Mouse (Mus musculus): ENCODE data around the gene Cadm4. TPM values are rescaled to one million over a fixed set of nuclear protein-coding genes. Genes with fewer than 3 reads are reported as not detected.

Gene Cadm4
- 2.0 and 2.7 TPM in 2 replicates for polyA plus RNA-seq (2012; rRNA removed)

DNA sequence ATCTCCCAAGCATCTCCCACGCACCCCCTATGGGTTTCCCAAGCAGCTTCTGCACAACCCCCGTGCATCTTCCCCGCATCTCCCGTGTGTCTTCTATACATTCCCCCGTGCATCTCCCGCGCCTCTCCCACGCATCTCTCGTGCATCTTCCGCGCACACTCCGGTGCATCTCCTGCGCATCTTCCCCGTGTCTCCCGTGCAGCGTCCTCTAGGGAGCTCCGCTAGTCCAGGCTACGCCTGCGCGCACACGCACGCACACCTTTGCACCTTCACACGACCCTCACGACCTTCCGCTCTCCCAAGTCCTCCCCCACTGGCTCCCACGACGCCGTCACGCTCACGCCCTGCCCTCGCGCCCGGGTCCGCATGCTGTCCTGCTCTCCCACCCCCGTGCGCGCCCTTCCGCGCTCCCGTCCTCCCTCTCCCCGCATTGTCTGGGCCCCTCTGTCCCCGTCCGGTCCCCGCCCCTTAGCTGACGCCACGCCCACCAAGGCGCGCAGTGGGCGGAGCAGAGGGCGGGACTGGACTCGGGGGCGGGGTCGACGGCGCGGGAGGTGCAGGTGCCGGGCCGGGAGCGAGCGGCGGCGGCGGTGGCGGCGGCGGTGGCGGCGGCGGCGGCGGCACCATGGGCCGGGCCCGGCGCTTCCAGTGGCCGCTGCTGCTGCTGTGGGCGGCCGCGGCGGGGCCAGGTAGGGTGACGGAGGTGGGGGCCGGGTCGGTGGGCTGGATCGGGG is at the start of gene Cadm4:
Gene Cadm4, plus strand, starts transcription at position 550 of the 734 bp plus-strand sequence.
- 1% methylated on average over 71 of the region's 83 CpGs for WGBS
- DNase-seq (ENCODE audit: low read depth, low spot score), result no peak

DNA sequence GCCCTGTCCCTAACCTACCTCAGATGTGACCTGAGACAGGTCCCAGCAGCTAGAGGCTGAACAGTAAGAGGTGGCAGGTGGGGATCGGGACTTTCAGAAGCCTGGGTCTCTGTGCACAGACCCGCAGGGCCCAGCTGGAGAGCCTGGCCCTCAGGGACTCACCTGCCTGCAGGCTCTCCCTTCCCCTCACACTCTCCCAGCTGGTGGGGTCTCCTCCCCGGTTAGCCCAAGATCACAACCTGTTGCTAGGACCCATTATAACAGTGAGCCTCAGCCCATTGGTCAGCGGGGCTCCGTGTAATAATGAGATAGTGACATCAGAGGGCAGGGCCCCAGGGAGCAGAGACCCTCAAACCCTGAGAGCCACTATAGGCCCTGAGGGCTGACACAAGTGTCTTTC is 46.5 kb upstream of the Cadm4 start:
- WGBS, result 90% methylated on average over 5 of the region's 5 CpGs
- no peak for DNase-seq (ENCODE audit: low read depth, low spot score)

DNA sequence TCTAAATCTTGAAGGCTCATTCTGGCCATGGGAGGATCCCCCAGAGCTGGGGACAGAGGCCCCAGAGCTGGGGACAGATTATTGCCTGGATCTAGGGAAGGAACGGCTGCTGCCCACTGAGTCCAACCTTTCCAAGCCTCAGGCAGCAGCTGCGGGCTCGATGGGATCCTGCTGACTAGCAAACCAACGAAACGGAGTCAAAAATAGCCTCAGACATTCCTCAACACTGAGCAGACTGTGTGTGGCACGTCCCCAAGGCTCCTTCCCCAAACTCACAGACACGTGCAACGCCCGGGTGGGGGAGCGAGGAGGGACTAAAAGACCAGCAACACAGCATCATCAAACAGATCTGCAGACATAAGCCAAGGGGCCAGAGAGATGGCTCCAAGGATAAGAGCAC is 43.8 kb upstream of the Cadm4 start:
- 58% methylated on average over 10 of the region's 10 CpGs for WGBS

DNA sequence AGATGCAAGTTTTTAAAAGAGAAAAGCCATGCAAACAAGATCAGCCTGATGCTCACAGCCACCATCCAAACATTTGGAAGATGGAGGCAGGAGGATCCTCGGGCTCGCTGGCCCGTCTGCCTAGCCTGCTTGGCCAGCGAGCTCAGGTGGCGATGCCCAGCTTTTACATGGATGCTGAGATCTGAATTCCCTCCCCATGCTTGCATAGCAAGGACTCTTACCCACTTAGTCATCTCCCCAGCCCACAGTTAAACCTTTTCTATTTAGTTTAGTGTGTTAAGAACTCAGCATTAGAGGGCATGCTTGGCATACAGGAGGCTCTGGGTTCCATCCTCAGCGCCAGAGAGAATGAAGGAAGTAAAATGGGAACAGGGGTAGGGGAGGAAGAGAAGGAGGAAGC is 42.6 kb upstream of the Cadm4 start:
- WGBS, result 70% methylated on average over 6 of the region's 6 CpGs

More for the DNA sequence above, 43.8 kb upstream of the Cadm4 start:
- DNase-seq (ENCODE audit: low read depth, low spot score), result no peak

DNA sequence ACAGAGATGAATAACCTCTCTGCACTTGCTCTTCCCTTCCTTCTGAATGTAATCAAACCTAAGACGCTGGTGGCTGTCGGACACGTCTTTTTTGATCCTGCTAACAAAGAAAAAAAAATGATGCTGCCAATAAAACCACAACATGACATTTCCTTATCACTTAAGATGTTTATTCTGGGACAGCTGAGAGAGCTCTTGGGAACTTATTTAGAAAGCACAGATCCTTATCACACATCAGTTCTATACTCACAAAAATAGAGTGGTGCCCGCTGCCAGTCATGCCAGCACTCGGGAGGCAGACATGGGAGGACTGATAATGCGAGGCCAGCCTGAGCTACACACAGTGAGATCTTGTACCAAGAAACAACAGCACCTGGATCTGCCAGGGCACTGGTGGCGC is 41.9 kb upstream of the Cadm4 start:
- WGBS, result 36% methylated on average over 7 of the region's 7 CpGs
- DNase-seq (ENCODE audit: low read depth, low spot score), result no peak

More for the DNA sequence above, 42.6 kb upstream of the Cadm4 start:
- DNase-seq (ENCODE audit: low read depth, low spot score), result no peak

DNA sequence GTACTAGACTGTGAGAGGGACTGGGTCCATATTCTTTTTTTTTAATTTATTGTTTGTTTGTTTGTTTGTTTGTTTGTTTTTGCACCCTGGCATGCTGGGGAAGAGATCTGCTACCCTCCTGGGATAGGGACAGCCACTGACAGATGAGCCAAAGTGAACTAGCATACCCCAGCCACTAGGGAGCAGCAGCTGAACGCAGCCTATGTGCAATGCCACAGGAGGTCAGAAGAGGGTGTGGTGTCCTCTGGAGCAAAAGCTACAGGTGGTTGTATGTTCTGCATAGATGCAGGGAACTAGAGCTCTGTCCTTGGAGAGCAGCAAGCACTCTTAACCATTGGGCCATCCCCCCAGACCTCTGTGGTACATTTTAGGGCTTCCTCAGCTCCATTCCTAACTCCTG is 40.0 kb upstream of the Cadm4 start:
- no peak for DNase-seq (ENCODE audit: low read depth, low spot score)
- 10% methylated on average over 1 of the region's 1 CpGs for WGBS

DNA sequence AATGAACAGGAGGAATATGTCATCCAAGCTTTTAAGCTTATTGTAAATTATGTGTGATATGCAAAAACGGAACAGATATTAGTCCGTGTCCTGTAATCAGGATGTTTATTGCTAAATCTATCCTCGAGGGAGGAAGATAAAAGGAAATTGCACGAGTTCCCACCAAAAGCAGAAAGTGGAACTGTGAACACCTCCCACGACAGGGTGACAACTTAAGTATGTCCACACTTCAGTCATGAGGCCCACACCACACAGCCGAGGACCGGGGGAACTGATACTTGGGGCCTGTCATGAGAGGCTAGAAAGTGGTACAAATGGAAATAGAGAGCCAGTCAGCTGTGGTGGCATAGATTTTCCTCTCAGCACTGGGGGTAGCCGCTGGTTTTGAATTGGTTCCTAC is 39.5 kb upstream of the Cadm4 start:
- 59% methylated on average over 8 of the region's 8 CpGs for WGBS
- no peak for DNase-seq (ENCODE audit: low read depth, low spot score)

DNA sequence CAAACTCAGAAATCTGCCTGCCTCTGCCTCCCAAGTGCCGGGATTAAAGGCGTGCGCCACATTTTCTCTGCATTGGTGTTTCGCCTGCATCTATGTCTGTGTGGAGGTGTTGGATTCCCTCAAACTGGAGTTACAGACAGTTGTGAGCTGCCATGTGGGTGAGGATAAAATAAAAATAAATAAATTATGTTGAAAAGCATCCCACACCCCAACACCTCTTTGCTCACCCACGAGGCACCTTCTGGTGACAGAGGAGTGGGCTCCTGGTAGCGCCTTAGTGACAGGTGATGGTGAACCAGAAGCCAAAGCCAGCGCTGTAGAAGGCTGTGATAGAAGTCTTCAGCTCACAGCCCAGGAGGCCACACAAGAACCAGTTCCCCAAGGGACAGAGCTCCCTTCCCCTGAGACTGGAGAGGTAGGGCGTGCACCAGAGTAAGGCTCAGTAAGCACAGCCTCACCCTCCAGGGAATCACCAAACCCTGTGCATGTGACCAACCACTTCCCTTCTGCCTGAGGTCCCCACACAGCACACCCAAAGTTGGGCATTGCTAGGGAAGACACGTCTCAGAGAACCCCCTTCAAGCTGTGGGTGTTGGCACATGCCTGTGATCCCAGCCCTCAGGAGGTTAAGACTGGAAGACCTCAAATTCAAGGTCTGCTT is 36.4 kb upstream of the Cadm4 start:
- no peak for DNase-seq (ENCODE audit: low read depth, low spot score)
- 81% methylated on average over 9 of the region's 9 CpGs for WGBS

DNA sequence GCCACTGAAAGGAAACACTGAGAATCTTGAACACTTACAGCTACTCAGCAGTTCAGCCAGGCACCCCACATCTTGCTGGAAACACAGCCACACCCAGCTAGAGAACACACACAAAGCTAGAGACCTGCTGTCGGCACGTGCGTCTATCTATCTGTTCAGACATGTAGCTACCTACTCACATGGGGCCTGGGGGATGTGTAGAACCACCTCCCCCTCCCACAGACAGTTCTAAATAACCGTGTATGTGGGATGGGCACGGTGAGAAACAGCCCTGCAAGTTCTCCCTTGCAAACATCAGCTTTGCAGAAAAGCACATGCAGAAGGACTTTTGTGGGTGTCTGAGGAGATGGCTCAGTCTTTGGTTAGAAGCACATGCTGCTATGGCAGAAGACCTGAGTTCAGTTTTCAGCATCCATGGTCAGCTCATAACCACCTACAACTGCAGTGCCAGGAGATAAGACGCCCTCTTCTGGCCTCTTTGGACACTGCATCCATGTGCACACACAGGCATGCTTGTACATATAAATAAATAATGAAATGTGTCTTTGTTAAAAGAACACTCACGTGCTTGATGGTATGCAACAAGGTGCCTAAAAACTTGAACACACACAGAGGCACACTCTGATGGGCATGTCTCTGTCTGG is 35.0 kb upstream of the Cadm4 start:
- no peak for DNase-seq (ENCODE audit: low read depth, low spot score)
- 45% methylated on average over 7 of the region's 7 CpGs for WGBS

DNA sequence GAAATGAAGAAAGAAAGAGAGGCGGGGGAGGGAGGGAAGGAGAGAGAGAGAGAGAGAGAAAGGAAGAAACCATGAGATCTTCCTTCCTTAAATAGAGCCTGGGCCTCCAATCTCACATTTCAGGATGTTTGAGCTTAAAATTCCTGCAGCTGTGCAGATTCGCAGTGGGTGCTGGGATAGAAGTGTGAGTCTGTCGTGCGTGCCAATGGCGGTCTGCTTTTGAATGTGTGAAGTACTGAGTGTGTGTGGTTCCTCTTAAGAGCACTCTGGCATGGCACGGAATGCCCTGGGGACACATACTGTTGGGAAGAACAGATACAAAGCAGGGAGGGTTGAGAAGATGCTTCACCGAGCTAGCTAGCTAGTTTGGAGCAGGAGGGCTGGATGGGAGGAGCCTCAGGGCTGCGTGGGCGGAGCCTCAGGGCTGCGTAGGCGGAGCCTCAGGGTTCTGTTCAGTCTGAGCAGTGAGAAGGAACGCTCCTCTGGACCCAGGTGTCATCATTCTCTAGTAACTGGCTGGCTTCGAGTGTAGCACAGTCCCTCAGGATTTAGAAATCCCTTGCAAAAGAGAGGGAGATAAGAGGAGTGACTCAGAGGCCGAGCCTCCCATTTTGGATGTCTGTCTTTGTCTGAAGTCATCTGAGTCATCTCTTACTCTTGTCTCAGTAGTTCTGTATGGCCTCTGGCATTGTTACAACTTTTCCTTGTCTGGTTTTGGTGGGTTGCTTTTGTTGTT is 32.9 kb upstream of the Cadm4 start:
- 49% methylated on average over 14 of the region's 14 CpGs for WGBS
- DNase-seq (ENCODE audit: low read depth, low spot score), result no peak

DNA sequence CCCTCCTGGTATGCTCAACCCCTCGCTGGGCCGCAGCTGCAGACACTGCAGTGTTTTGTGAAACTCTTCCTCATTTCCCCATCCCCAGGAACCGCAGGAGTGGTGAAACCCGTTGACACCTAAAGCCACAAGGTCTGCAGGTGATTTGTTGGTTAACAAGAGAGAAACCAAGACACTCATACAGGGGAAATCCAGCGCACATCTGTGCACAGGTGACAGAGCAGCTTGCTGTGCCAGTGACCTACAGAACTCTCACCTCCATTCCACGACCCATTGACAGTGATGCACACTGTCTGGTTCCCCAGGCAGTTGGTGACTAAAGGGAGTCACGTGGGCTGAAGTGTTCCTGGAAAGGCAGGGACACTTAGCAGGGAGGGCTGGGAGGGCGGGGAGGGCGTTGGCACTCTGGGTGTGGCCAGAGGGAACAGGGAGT is 31.2 kb upstream of the Cadm4 start:
- WGBS, result 27% methylated on average over 9 of the region's 9 CpGs
- no peak for DNase-seq (ENCODE audit: low read depth, low spot score)

DNA sequence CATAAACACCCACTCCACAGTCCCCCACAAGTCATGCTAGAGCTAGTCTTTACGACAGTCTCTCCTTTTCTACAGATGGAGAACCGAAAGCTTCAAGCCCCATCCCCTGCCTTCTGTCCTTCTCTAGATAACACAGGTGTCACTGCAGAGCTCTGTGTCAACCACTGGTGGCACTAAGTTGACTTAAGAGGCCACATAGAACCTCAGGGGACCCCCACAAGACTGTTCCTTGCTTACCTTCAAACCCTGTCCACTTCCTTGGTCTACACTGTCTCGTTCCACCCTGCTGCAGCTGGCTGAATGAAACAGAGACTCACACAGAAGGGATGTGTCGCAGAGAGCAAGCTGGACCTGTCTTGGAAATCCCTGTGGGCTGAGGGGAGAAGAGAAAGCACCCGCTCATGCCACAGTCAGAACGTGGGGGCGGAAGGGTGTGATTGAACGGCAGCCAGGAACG is 29.9 kb upstream of the Cadm4 start, which contains the start of gene Irgc1:
Gene Irgc1, minus strand, starts transcription at position 443 of the 457 bp plus-strand sequence.
- no peak for DNase-seq (ENCODE audit: low read depth, low spot score)
- 60% methylated on average over 9 of the region's 9 CpGs for WGBS

DNA sequence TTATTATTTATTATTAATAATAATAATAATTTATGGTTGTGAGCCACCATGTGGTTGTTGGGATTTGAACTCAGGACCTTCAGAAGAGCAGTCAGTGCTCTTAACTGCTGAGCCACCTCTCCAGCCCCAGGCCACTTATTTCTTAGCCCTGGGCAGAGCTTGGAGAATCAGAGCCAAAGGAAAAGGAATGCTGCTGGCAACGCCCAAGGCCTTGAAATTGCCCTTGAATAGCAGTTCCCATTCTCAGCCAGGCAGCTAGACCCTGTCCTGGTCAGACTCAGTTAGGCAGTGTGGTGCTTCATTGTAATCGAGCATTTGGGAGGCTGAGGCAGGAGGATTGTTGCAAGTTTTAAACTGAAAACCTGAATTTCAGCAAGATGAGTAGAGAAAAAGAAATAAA is 27.6 kb upstream of the Cadm4 start:
- DNase-seq (ENCODE audit: low read depth, low spot score), result no peak
- 45% methylated on average over 2 of the region's 2 CpGs for WGBS

DNA sequence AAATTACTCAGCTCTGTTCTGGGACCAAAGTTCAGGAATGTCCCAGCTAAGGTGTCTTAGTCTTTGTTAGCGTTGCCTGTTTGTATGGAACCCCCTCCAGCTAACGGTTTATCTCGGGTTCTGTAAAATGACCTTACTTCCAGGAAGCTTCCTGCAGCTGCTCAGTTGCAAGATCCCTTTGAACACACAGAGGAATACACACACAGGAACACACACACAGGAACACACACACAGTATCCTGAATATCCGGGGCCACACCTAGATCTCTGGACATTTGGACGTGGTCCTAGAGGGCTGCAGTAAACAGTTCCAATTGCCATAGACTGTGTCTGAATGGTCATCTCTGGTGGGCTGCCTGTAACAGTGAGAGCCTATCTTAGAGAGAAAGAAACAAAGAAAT is 26.1 kb upstream of the Cadm4 start:
- DNase-seq (ENCODE audit: low read depth, low spot score), result no peak
- WGBS, result 46% methylated on average over 5 of the region's 5 CpGs

DNA sequence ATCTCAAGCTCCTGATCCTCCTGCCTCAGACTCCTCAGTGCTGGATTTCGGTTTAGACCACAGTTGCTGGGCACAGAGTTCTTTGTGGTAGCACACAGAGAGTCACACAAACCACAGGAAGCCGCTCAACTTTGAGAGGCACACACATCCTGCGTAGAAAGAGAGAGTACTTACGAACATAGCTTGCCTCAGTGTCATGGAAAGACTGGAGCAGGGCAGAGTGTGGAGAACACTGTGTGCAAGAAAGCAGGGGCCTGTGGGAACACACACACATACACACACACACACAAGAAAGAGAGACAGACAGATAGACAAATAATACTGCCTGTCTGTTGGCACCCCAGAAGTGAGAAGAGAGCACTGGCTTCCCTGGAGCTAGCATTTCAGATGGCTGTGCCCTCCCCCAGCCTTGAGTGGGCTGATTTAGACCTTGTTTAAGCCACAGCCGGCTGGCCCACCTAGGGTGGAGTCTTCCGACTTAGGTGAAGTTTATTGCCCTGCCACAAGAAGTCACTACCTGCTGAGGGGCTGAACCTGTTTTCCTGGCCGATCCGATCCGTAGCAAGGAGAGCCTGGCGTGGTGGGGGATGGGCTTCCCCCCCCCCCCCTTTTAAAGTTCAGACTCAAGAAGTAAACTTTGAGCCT is 24.0 kb upstream of the Cadm4 start:
- no peak for DNase-seq (ENCODE audit: low read depth, low spot score)
- WGBS, result 42% methylated on average over 10 of the region's 10 CpGs

DNA sequence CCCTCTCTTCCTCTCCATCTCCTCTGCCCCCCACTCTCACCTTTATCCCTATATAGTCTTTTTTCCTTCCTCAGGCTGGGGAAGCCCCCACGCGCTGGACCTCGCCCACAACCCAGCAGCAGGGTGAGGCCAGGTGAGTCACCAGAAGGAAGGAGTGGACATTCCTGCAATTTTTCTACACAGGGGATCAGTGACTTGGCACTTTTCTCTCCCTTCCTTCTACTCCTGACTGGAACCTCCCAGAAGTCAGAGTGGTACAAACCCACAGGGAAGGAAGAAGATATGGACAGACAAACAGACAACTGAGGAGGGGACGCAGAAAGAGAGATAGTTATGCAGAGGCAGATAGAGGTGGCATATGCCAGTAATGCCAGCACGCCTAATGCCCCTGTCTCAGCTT is 22.4 kb upstream of the Cadm4 start:
- WGBS, result 29% methylated on average over 5 of the region's 5 CpGs
- no peak for DNase-seq (ENCODE audit: low read depth, low spot score)

DNA sequence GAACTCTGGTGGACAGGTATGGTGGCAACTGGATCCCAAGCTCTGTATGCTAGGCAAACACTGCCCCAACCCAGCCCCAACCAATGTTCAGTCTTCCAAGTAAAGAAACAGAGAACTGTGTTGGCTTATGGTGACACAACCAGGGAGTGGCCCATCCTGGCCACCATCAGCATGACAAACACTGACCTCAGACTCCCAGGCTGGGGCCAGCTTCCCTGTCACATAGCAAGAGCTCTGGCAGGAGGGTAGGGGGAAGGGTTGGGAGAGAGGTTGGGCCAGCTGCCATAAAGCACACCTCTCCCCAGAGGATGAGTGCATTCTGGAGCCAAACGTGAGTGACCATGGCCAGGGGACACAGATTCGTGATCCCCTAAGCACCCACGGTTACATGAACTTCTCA is 22.0 kb upstream of the Cadm4 start:
- DNase-seq (ENCODE audit: low read depth, low spot score), result peak; percentile 60
- WGBS, result 10% methylated on average over 3 of the region's 3 CpGs

DNA sequence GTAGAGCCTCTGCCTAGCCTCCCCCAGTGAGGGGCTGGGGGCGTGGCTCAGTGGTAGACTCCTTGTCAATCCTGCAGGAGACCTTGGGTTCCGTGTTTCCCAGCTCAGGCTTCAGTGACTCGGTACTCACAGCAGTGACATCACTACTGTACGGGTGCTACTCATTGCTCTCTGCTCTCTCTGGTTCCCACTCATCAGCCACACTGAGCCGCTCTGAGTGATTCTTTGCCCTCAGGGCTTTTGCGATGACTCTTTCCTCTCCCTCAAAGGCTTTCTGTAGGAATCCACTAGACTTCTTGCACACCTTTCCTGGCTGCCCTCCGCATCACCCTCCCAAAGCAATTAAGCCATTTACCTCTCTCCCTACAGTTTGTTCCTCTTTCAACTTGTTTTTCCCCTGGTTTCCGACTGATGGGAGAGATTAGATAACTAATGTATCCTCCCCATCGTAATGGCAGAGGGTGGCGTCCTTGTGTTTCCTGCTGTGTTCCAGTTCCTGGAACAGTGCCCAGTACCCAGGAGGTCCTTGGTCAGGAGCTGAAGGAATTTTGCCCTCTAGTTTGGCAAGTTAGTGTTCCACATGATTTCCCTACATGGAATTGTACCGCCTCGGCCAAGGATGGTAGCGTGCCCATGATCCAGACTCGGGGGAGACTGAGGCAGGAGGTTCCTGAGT is 20.3 kb upstream of the Cadm4 start:
- 20% methylated on average over 14 of the region's 14 CpGs for WGBS
- no peak for DNase-seq (ENCODE audit: low read depth, low spot score)

All from large intestine, adult 2 months (tissue).